Mouse (Mus musculus): ENCODE data around the gene Ptprd.

DNA sequence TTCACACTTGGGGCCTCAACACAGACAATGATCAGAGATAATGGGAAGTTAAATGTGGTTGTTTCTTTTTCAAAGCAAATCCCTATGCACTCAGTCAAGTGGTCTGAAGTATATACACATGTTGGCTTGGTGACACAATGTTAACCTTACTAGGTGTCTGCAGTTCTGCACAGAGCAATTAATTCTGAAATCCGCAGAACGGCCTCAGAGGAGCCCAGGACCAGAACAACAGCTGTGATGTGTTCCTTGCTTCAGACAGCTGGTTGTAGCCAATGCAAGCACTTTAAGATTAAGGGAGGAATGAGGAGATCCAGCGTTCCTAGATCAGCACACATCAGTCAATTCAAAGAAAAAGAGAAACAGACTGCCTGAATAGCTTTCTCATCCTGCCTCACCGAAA is 1891.9 kb downstream of the Ptprd start:
- TF ChIP-seq KAT2A (conservative IDR thresholded peaks at IDR 0.05; ENCODE audit: low read depth, low read length) (no peak), CTCF (IDR thresholded peaks at IDR 0.05 in 2 of 3, conservative IDR thresholded peaks at IDR 0.05 in 1 of 3; ENCODE audit: control insufficient read depth in 1 of 3, insufficient read depth in 1 of 3, low read depth in 2 of 3, low read length in 3 of 3, poor library complexity in 1 of 3, severe bottlenecking in 1 of 3) (no peak), HCFC1 (IDR thresholded peaks at IDR 0.05; ENCODE audit: low read depth, low read length) (no peak), EP300 (IDR thresholded peaks at IDR 0.05; ENCODE audit: low read depth in 1 of 2, low read length in 2 of 2) (no peak), E2F4 (IDR thresholded peaks at IDR 0.05; ENCODE audit: borderline replicate concordance, low read depth, low read length) (no peak), RCOR1 (IDR thresholded peaks at IDR 0.05; ENCODE audit: low read depth, low read length) (no peak), GATA1 (IDR thresholded peaks at IDR 0.05; ENCODE audit: low read depth, low read length) (no peak), GABPA (IDR thresholded peaks at IDR 0.05; ENCODE audit: low read depth, low read length) (no peak)

Data from MEL (cell line).